Mouse (Mus musculus) cerebellum, adult 2 months (tissue): ENCODE results near the gene Epc2. TPM values are rescaled to one million over a fixed set of nuclear protein-coding genes. Genes with fewer than 3 reads are reported as not detected.

Experiments used
- DNase-seq, 2 experiments: peaks; one replicate each; pipeline ENCODE4 v3.0.0; 2021
- H3K27ac ChIP-seq: fragments of 200-500 bp; 2 replicates; pipeline ENCODE4 v1.5.1; 2012; ENCODE audit warnings: low read length, control low read depth, inconsistent platforms; ENCODE audit not compliant: insufficient read depth
- H3K27me3 ChIP-seq: fragments of 200-500 bp; 2 replicates; pipeline ENCODE4 v1.6.1; 2012; ENCODE audit warnings: inconsistent platforms, mild to moderate bottlenecking, low read length, moderate library complexity; ENCODE audit not compliant: control insufficient read depth, insufficient read depth
- H3K4me1 ChIP-seq: fragments of 200-500 bp; 2 replicates; pipeline ENCODE4 v1.6.1; 2011; ENCODE audit warnings: low read length; ENCODE audit not compliant: control insufficient read depth, insufficient read depth
- H3K4me3 ChIP-seq: fragments of 200-500 bp; replicated peaks from 2 replicates; pipeline ENCODE3; 2011; ENCODE audit warnings: mild to moderate bottlenecking, low read depth, low read length, control low read depth; ENCODE audit not compliant: insufficient read depth
- CTCF ChIP-seq: fragments of 200-500 bp; IDR thresholded peaks from 2 replicates; pipeline ENCODE4 v1.5.1; 2011; ENCODE audit warnings: low read depth, mild to moderate bottlenecking, control low read depth, low read length, moderate library complexity, borderline replicate concordance; ENCODE audit not compliant: insufficient read depth
- POLR2A ChIP-seq: fragments of 200-500 bp; IDR thresholded peaks from 2 replicates; pipeline ENCODE4 v1.6.1; 2011; ENCODE audit warnings: low read length, control low read depth, borderline replicate concordance; ENCODE audit not compliant: insufficient read depth
- WGBS: fragments of 180-500 bp; shearing (Covaris S2); methylation state at CpG from one replicate; pipeline ENCODE4 v1.1.7; 2018; 5-methylcytosine and 5-hydroxymethylcytosine counted together
- polyA plus RNA-seq: library from polyadenylated mRNA; depleted of rRNA; stranded (reverse); fragments of >200 nt; gene quantifications from 2 replicates; pipeline ENCODE4 v1.2.3, GENCODE M21; 2012

Epc2 gene
- polyA plus RNA-seq, 1 experiment = 22.2 TPM

GRCm38 (mm10) chr2:49522578-49522977, 71.3 kb downstream of the Epc2 start:
- no peak overlapping the region for H3K4me3 ChIP-seq
- 95% methylated on average over 4 of the region's 4 CpGs for WGBS
- TF ChIP-seq POLR2A = no peak
- TF ChIP-seq CTCF = no peak
- H3K4me1 ChIP-seq = no peaks in the 10 kb centered on the region
- DNase-seq = no peak
- no peak overlapping the region for H3K27ac ChIP-seq
- H3K27me3 ChIP-seq = no peaks in the 10 kb centered on the region

- no peak for TF ChIP-seq POLR2A
- TF ChIP-seq CTCF = no peak
- no peak overlapping the region for H3K4me3 ChIP-seq
- no peak overlapping the region for H3K27ac ChIP-seq
- peaks cover 7% of the 10 kb centered on the region; the same call in 1 of the 2 replicates for H3K4me1 ChIP-seq
- 92% methylated on average over 6 of the region's 6 CpGs for WGBS
- no peak for DNase-seq
- no peaks in the 10 kb centered on the region for H3K27me3 ChIP-seq
These were observed 85.9 kb downstream of the Epc2 start for GRCm38 (mm10) chr2:49537147-49537546.

- DNase-seq = no peak
- Histone ChIP-seq H3K4me3 (no peak overlapping the region), H3K27ac (no peak overlapping the region), H3K27me3 (no peaks in the 10 kb centered on the region), H3K4me1 (peaks cover 7% of the 10 kb centered on the region; the same call in 1 of the 2 replicates)
- WGBS = 66% methylated on average over 2 of the region's 2 CpGs
- TF ChIP-seq CTCF = no peak
- TF ChIP-seq POLR2A = no peak
These were observed 86.8 kb downstream of the Epc2 start for GRCm38 (mm10) chr2:49538056-49538455.

- TF ChIP-seq POLR2A = no peak
- no peak for TF ChIP-seq CTCF
- 79% methylated on average over 2 of the region's 2 CpGs for WGBS
- no peaks in the 10 kb centered on the region for H3K4me1 ChIP-seq
- H3K4me3 ChIP-seq = no peak overlapping the region
- no peak overlapping the region for H3K27ac ChIP-seq
- H3K27me3 ChIP-seq = no peaks in the 10 kb centered on the region
- no peak for DNase-seq
These were observed 88.5 kb downstream of the Epc2 start for GRCm38 (mm10) chr2:49539745-49540144.

- no peaks in the 10 kb centered on the region for H3K27me3 ChIP-seq
- H3K4me3 ChIP-seq = no peak overlapping the region
- no peak for TF ChIP-seq CTCF
- TF ChIP-seq POLR2A = no peak
- 85% methylated on average over 5 of the region's 5 CpGs for whole genome bisulfite sequencing
- no peak for DNase-seq
- no peak overlapping the region for H3K27ac ChIP-seq
- no peaks in the 10 kb centered on the region for H3K4me1 ChIP-seq
These were observed 96.5 kb downstream of the Epc2 start for GRCm38 (mm10) chr2:49547813-49548212.

- TF ChIP-seq POLR2A (no peak), CTCF (no peak)
- Histone ChIP-seq H3K4me1 (no peaks in the 10 kb centered on the region), H3K4me3 (no peak overlapping the region), H3K27me3 (no peaks in the 10 kb centered on the region), H3K27ac (no peak overlapping the region)
- no peak for DNase-seq
- WGBS = 71% methylated on average over 5 of the region's 5 CpGs
These were observed 97.2 kb downstream of the Epc2 start for GRCm38 (mm10) chr2:49548492-49548891.

- no peaks in the 10 kb centered on the region for H3K4me1 ChIP-seq
- no peak overlapping the region for H3K4me3 ChIP-seq
- WGBS = 91% methylated on average over 2 of the region's 2 CpGs
- DNase-seq = no peak
- H3K27ac ChIP-seq = no peak overlapping the region
- no peaks in the 10 kb centered on the region for H3K27me3 ChIP-seq
- TF ChIP-seq POLR2A = no peak
- no peak for TF ChIP-seq CTCF
These were observed 101.8 kb downstream of the Epc2 start for GRCm38 (mm10) chr2:49553096-49553495.

- WGBS = 97% methylated on average over 4 of the region's 4 CpGs
- TF ChIP-seq POLR2A = no peak
- TF ChIP-seq CTCF = no peak
- Histone ChIP-seq H3K27ac (no peak overlapping the region), H3K4me1 (peaks cover 2% of the 10 kb centered on the region; the same call in 1 of the 2 replicates), H3K27me3 (no peaks in the 10 kb centered on the region), H3K4me3 (no peak overlapping the region)
- no peak for DNase-seq
These were observed 106.1 kb downstream of the Epc2 start for GRCm38 (mm10) chr2:49557339-49557738.
